Mouse (Mus musculus): ENCODE results near the gene Gm35315.
"Not testable (repeated sequence)": the region's sequence is repeated elsewhere in the genome, so short reads cannot be mapped to it uniquely, and the experiment has no call there.

Gm35315 gene

GRCm38 (mm10) chr5:110094030-110094846 is at the start of gene Gm35315:
Gene Gm35315 (minus strand): TSS chr5:110094420.
- in situ Hi-C loops (cut with MboI; ENCODE audit: unreplicated experiment in 2 of 2): no loop called here

- in situ Hi-C loops (cut with MboI; ENCODE audit: unreplicated experiment in 2 of 2): loop anchor here in 1 of 2 experiments (5.0 kb wide), 1 partner anchor 541 kb away; no protein-coding TSS in a partner anchor
These were observed 48.8 kb upstream of the Gm35315 start for GRCm38 (mm10) chr5:110143007-110143406.

- in situ Hi-C loops (cut with MboI; ENCODE audit: unreplicated experiment in 2 of 2): loop anchor here in 1 of 2 experiments (5.0 kb wide), 1 partner anchor 540 kb away; no protein-coding TSS in a partner anchor
These were observed 48.1 kb upstream of the Gm35315 start for GRCm38 (mm10) chr5:110142309-110142708.

GRCm38 (mm10) chr5:110140424-110140823 is 46.2 kb upstream of the Gm35315 start:
- in situ Hi-C loops (cut with MboI; ENCODE audit: unreplicated experiment in 2 of 2): loop anchor here in 1 of 2 experiments (5.0 kb wide), 1 partner anchor 538 kb away; no protein-coding TSS in a partner anchor

GRCm38 (mm10) chr5:110139325-110139724 is 45.1 kb upstream of the Gm35315 start:
- in situ Hi-C loops (cut with MboI; ENCODE audit: unreplicated experiment in 2 of 2): loop anchor here (5.0 to 10.0 kb wide), 2 partner anchors 537 to 585 kb away; partner anchors contain the start of gene Crlf2 (in 1 of the 2)

GRCm38 (mm10) chr5:110137816-110138215 is 43.6 kb upstream of the Gm35315 start:
- in situ Hi-C loops (cut with MboI; ENCODE audit: unreplicated experiment in 2 of 2): loop anchor here (5.0 to 10.0 kb wide), 2 partner anchors 536 to 583 kb away; partner anchors contain the start of gene Crlf2 (in 1 of the 2)

- in situ Hi-C loops (cut with MboI; ENCODE audit: unreplicated experiment in 2 of 2): loop anchor here (5.0 to 10.0 kb wide), 2 partner anchors 534 to 581 kb away; partner anchors contain the start of gene Crlf2 (in 1 of the 2)
These were observed 41.9 kb upstream of the Gm35315 start for GRCm38 (mm10) chr5:110136087-110136464.

GRCm38 (mm10) chr5:110135293-110136086 is 41.3 kb upstream of the Gm35315 start, which contains the start of gene Chfr:
Gene Chfr (plus strand): TSS chr5:110135842.
- in situ Hi-C loops (cut with MboI; ENCODE audit: unreplicated experiment in 2 of 2): loop anchor here (5.0 to 10.0 kb wide), 2 partner anchors 533 to 581 kb away; partner anchors contain the start of gene Crlf2 (in 1 of the 2)

- in situ Hi-C loops (cut with MboI; ENCODE audit: unreplicated experiment in 2 of 2): not testable (repeated sequence)
These were observed 28.2 kb upstream of the Gm35315 start for GRCm38 (mm10) chr5:110122380-110122779.

GRCm38 (mm10) chr5:110109991-110110441 is 15.8 kb upstream of the Gm35315 start, which contains the start of gene Zfp605:
Gene Zfp605 (plus strand): TSS chr5:110110092.
- in situ Hi-C loops (cut with MboI; ENCODE audit: unreplicated experiment in 2 of 2): loop anchor here in 1 of 2 experiments (5.0 kb wide), 1 partner anchor 553 kb away; the partner anchor contains the start of gene Crlf2

- in situ Hi-C loops (cut with MboI; ENCODE audit: unreplicated experiment in 2 of 2): loop anchor here in 1 of 2 experiments (5.0 kb wide), 1 partner anchor 551 kb away; the partner anchor contains the start of gene Crlf2
These were observed 14.0 kb upstream of the Gm35315 start for GRCm38 (mm10) chr5:110108305-110108628.

- in situ Hi-C loops (cut with MboI; ENCODE audit: unreplicated experiment in 2 of 2): loop anchor here in 1 of 2 experiments (5.0 kb wide), 1 partner anchor 550 kb away; the partner anchor contains the start of gene Crlf2
These were observed 13.5 kb upstream of the Gm35315 start, which contains the start of gene Gtpbp6 for GRCm38 (mm10) chr5:110107581-110108304. Gene Gtpbp6 (minus strand): TSS chr5:110108197.

GRCm38 (mm10) chr5:110106901-110107564 is 12.8 kb upstream of the Gm35315 start:
- in situ Hi-C loops (cut with MboI; ENCODE audit: unreplicated experiment in 2 of 2): loop anchor here in 1 of 2 experiments (5.0 kb wide), 1 partner anchor 550 kb away; the partner anchor contains the start of gene Crlf2

- in situ Hi-C loops (cut with MboI; ENCODE audit: unreplicated experiment in 2 of 2): loop anchor here in 1 of 2 experiments (5.0 kb wide), 1 partner anchor 549 kb away; the partner anchor contains the start of gene Crlf2
These were observed 12.1 kb upstream of the Gm35315 start for GRCm38 (mm10) chr5:110106140-110106871.

GRCm38 (mm10) chr5:110104616-110105380 is 10.6 kb upstream of the Gm35315 start:
- in situ Hi-C loops (cut with MboI; ENCODE audit: unreplicated experiment in 2 of 2): loop anchor here in 1 of 2 experiments (5.0 kb wide), 1 partner anchor 547 kb away; the partner anchor contains the start of gene Crlf2

- in situ Hi-C loops (cut with MboI; ENCODE audit: unreplicated experiment in 2 of 2): no loop called here
These were observed 9.8 kb upstream of the Gm35315 start for GRCm38 (mm10) chr5:110103901-110104615.
